Mouse (Mus musculus) cerebellum, adult 2 months (tissue): Measurements from ENCODE around the gene Tas1r2. TPM values are rescaled to one million over a fixed set of nuclear protein-coding genes. Genes with fewer than 3 reads are reported as not detected.

Experiments used
- DNase-seq, 2 experiments: peaks; one replicate each; pipeline ENCODE4 v3.0.0; 2021
- H3K27ac ChIP-seq: fragments of 200-500 bp; 2 replicates; pipeline ENCODE4 v1.5.1; 2012; ENCODE audit warnings: low read length, control low read depth, inconsistent platforms; ENCODE audit not compliant: insufficient read depth
- H3K27me3 ChIP-seq: fragments of 200-500 bp; 2 replicates; pipeline ENCODE4 v1.6.1; 2012; ENCODE audit warnings: inconsistent platforms, mild to moderate bottlenecking, low read length, moderate library complexity; ENCODE audit not compliant: control insufficient read depth, insufficient read depth
- H3K4me1 ChIP-seq: fragments of 200-500 bp; 2 replicates; pipeline ENCODE4 v1.6.1; 2011; ENCODE audit warnings: low read length; ENCODE audit not compliant: control insufficient read depth, insufficient read depth
- H3K4me3 ChIP-seq: fragments of 200-500 bp; replicated peaks from 2 replicates; pipeline ENCODE3; 2011; ENCODE audit warnings: mild to moderate bottlenecking, low read depth, low read length, control low read depth; ENCODE audit not compliant: insufficient read depth
- CTCF ChIP-seq: fragments of 200-500 bp; IDR thresholded peaks from 2 replicates; pipeline ENCODE4 v1.5.1; 2011; ENCODE audit warnings: low read depth, mild to moderate bottlenecking, control low read depth, low read length, moderate library complexity, borderline replicate concordance; ENCODE audit not compliant: insufficient read depth
- POLR2A ChIP-seq: fragments of 200-500 bp; IDR thresholded peaks from 2 replicates; pipeline ENCODE4 v1.6.1; 2011; ENCODE audit warnings: low read length, control low read depth, borderline replicate concordance; ENCODE audit not compliant: insufficient read depth
- WGBS: fragments of 180-500 bp; shearing (Covaris S2); methylation state at CpG from one replicate; pipeline ENCODE4 v1.1.7; 2018; 5-methylcytosine and 5-hydroxymethylcytosine counted together
- polyA plus RNA-seq: library from polyadenylated mRNA; depleted of rRNA; stranded (reverse); fragments of >200 nt; gene quantifications from 2 replicates; pipeline ENCODE4 v1.2.3, GENCODE M21; 2012; rRNA removed

Tas1r2 gene
- polyA plus RNA-seq = not detected in 2 replicates

GRCm38 (mm10) chr4:139653238-139653637 is at the start of gene Tas1r2:
Gene Tas1r2 (plus strand): TSS chr4:139653538.
- H3K4me1 ChIP-seq = peaks cover 8% of the 10 kb centered on the region
- whole genome bisulfite sequencing = 70% methylated on average over 8 of the region's 8 CpGs

GRCm38 (mm10) chr4:139605216-139605615 is 48.1 kb upstream of the Tas1r2 start:
- TF ChIP-seq CTCF = no peak
- no peak for TF ChIP-seq POLR2A
- DNase-seq = no peak
- WGBS = 80% methylated on average over 11 of the region's 11 CpGs
- Histone ChIP-seq H3K4me1 (peaks cover 31% of the 10 kb centered on the region), H3K27me3 (no peaks in the 10 kb centered on the region), H3K4me3 (no peak overlapping the region), H3K27ac (no peak overlapping the region)

More at GRCm38 (mm10) chr4:139653238-139653637, at the start of gene Tas1r2:
- DNase-seq = no peak
- no peak within 1 kb of the TSS for H3K27ac ChIP-seq
- no peaks in the 10 kb centered on the region for H3K27me3 ChIP-seq
- TF ChIP-seq CTCF (no peak), POLR2A (no peak)
- no peak within 1 kb of the TSS for H3K4me3 ChIP-seq

GRCm38 (mm10) chr4:139606732-139607131 is 46.6 kb upstream of the Tas1r2 start:
- no peak overlapping the region for H3K4me3 ChIP-seq
- 94% methylated on average over 5 of the region's 5 CpGs for WGBS

GRCm38 (mm10) chr4:139608975-139609374 is 44.4 kb upstream of the Tas1r2 start:
- TF ChIP-seq POLR2A = no peak
- no peak for TF ChIP-seq CTCF
- Histone ChIP-seq H3K4me3 (no peak overlapping the region), H3K27me3 (no peaks in the 10 kb centered on the region), H3K27ac (no peak overlapping the region), H3K4me1 (peaks cover 15% of the 10 kb centered on the region)
- no peak for DNase-seq
- 62% methylated on average over 4 of the region's 4 CpGs for WGBS

More at GRCm38 (mm10) chr4:139606732-139607131, 46.6 kb upstream of the Tas1r2 start:
- TF ChIP-seq CTCF (no peak), POLR2A (no peak)
- Histone ChIP-seq H3K4me1 (peaks cover 29% of the 10 kb centered on the region), H3K27me3 (no peaks in the 10 kb centered on the region), H3K27ac (no peak overlapping the region)
- no peak for DNase-seq

DNA sequence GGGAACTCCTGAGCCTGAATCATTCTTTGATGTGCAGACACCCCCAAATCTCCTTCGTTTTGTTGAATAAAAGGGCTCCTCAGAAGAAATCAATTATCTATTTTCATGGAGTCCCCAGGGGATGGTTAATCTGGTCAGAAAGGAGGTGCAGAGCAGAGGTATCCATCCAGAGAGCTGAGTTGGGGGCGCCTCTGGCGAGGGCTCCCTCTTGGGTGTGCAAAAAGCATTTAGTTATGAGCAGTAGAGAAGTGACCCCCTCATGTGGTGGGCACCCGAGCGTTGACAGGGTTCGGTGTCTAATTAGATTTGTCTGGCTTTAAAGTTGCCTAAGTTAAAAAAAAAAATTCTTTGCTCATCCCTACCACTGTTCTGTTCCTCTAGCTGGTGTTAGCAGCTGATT is 42.4 kb upstream of the Tas1r2 start:
- no peak overlapping the region for H3K27ac ChIP-seq
- no peak for TF ChIP-seq POLR2A
- no peak for TF ChIP-seq CTCF
- H3K27me3 ChIP-seq = no peaks in the 10 kb centered on the region
- peaks cover 15% of the 10 kb centered on the region for H3K4me1 ChIP-seq
- no peak overlapping the region for H3K4me3 ChIP-seq
- no peak for DNase-seq
- WGBS = 55% methylated on average over 6 of the region's 6 CpGs

DNA sequence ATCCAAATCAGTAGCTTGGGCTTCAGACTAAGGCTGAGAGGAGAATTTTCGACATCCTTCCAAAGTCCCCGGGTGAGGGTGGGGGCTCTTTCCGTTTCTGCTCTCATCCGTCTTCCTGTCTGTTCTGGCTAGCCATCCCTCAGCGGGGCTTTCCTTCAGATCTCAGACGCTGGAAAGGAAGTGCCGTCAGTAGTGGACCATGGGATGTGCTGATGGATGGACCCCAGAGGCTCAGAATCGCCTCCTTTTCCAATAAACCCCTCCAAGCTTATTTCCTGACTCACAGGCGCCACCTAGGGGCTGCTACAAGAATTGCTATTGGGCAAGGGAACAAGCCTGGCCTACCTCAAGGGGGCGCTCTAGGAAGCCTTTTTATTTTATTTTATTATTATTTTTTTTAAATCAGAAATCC is 41.8 kb upstream of the Tas1r2 start:
- WGBS = 6% methylated on average over 10 of the region's 10 CpGs
- H3K27me3 ChIP-seq = no peaks in the 10 kb centered on the region
- peak; percentile 68 to 84 for DNase-seq
- H3K27ac ChIP-seq = no peak overlapping the region
- H3K4me3 ChIP-seq = no peak overlapping the region
- peaks cover 15% of the 10 kb centered on the region for H3K4me1 ChIP-seq
- TF ChIP-seq POLR2A = no peak
- TF ChIP-seq CTCF = peak; percentile 88

DNA sequence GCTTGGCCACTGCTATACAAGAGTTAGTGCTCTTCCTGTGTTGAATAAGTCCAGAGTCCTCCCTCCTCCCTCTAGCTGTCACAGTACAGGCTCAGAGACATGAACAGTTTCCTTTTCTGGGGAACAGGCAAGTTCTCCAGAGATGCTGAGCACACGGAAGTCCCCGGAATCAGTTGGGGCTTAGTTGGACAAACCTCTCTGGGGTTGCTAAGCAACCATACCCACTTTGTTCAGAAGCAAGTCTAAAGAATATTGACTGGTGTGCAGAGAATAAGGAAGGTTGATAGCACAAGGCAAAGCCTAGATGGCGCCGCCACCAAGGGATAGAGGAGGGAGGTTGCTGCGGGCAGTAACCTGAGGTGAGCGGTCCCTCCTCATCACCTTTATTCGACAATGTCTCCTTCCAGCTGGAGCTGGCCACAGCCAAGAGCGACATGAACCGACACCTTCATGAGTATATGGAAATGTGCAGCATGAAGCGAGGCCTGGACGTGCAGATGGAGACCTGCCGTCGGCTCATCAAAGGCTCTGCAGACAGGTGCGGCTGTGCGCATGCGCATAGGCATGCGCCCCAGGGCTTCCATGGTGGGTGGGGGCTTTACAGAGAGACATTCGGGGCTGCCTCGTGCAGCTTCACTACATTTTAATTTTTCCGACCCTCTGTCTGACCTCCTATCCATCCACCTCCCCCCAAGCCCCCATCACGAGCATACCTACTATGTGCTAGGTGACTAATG is 38.6 kb upstream of the Tas1r2 start:
- Histone ChIP-seq H3K27ac (no peak overlapping the region), H3K4me1 (peaks cover 3% of the 10 kb centered on the region; the same call in 1 of the 2 replicates), H3K27me3 (no peaks in the 10 kb centered on the region), H3K4me3 (no peak overlapping the region)
- TF ChIP-seq CTCF (no peak), POLR2A (no peak)
- WGBS = 87% methylated on average over 21 of the region's 21 CpGs
- no peak for DNase-seq
